Mouse (Mus musculus): Measurements from ENCODE around the gene Magea10.

Magea10 gene

GRCm38 (mm10) chrX:72386758-72387157 lies at the start of gene Magea10:
TSS of gene Magea10 (minus strand) at chrX:72386858.
- in situ Hi-C loops (cut with MboI; ENCODE audit: low sequenced_read_pairs), result no loop called here

GRCm38 (mm10) chrX:72381972-72382371 lies 4.7 kb downstream of the Magea10 start:
- in situ Hi-C loops (cut with MboI; ENCODE audit: low sequenced_read_pairs), result no loop called here

Measured in CH12F3 (cell line).